Mouse (Mus musculus): ENCODE measurements at regions not wholly inside any gene's neighbourhood (a gene's known extent, or its start where the extent isn't known, plus 50 kb on each side); places are given as distances from the start of the nearest gene placed in this dataset.

GRCm38 (mm10) chr2:171718855-171719254 lies 324.4 kb downstream of the Cbln4 start:
- TF ChIP-seq POLR2A (IDR thresholded peaks at IDR 0.05; ENCODE audit: insufficient read depth, low read length): no peak
- TF ChIP-seq CTCF (IDR thresholded peaks at IDR 0.05; ENCODE audit: low read depth, low read length): no peak
- no peak for TF ChIP-seq EP300 (IDR thresholded peaks at IDR 0.05; ENCODE audit: insufficient read depth, low read depth, low read length)

All from ES-Bruce4 (cell line).